Mouse (Mus musculus): ENCODE measurements around the gene Slc16a1.

DNA sequence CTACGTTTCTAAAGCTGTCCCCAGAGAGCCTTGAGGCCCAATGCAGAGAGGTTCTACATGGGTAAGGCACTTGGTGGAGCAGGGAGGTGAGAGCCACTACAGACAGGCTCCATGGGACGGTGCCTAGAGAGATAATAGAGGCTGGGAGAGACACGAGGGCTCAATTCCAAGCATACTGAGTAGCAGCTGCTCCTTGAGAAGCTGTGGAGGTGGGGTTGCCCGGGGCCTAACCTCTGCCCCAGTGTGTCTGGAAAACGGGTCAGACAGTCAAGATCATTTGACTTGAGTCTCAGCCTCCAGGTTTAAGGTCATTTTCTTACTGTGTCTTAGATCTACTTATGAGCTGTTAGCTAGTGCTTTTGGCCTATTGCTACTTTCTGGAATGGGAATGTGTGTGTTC lies 25.4 kb upstream of the Slc16a1 start:
- no peak for TF ChIP-seq CTCF (IDR thresholded peaks at IDR 0.05; ENCODE audit: control insufficient read depth, insufficient read depth, insufficient replicate concordance, low read depth, low read length)
- TF ChIP-seq POLR2A (IDR thresholded peaks at IDR 0.05; ENCODE audit: control insufficient read depth, low read depth, low read length) = no peak

Data from testis, adult 2 months (tissue).